In genomic region chr14:68323008-68323407, GRCm38 (mm10) we compare ENCODE assay signal across 13 mouse cellular contexts.
A peak's percentile ranks its signal among the peaks of the same experiment; 100 is the strongest.
DNase-seq lines count a peak whose midpoint lies in the region; ATAC-seq lines count a peak whose summit lies in the region.
"Had no signal": no experiment of that assay in that cellular context is flagged by ENCODE, and none has a peak within 500 bp of the region (broad histone marks: within the 10 kb centered on the region; RNA-seq: fewer than 3 reads in every experiment).

No protein-coding gene starts in this region.

- ATAC-seq in monocyte, adult 5-6 weeks (replicated peaks; ENCODE audit: insufficient number of reproducible peaks, low FRiP score, low TSS enrichment, poor library complexity, severe bottlenecking): no peak
- ATAC-seq: activated CD4-positive, CD25-positive, alpha-beta regulatory T cell, adult 4 months; forebrain, postnatal 0 days; lung, postnatal 0 days had no signal

- DNase-seq in cerebellum, adult 11-12 months: peak; percentile 91
- DNase-seq in cerebellum, adult 9-10 months: peak; percentile 91
- DNase-seq in kidney, adult 18-20 months: peak; percentile 63
- DNase-seq in kidney, postnatal 25 days: peak; percentile 63 to 85
- no peak for DNase-seq in MN1 (ENCODE audit: low spot score)
- DNase-seq in urinary bladder, postnatal 14 days (ENCODE audit: low spot score): no peak
- DNase-seq: forebrain, postnatal 0 days; gastrocnemius, postnatal 36 days; liver, embryonic 13.5 days; right cerebral cortex, postnatal 14 days had no signal

Comparison
In these comparisons a context has a peak if more than half of its experiments do, and no peak if none do; other contexts are left out.
1. DNase-seq: peak in cerebellum, adult 11-12 months (single experiment), cerebellum, adult 9-10 months (single experiment), kidney, adult 18-20 months (single experiment) and kidney, postnatal 25 days (2 of 2); none in MN1 (single experiment) and urinary bladder, postnatal 14 days (single experiment).